Mouse (Mus musculus) lung, adult 2 months (tissue): ENCODE measurements at regions not wholly inside any gene's neighbourhood (a gene's known extent, or its start where the extent isn't known, plus 50 kb on each side); places are given as distances from the start of the nearest gene placed in this dataset.

ENCODE experiments used
- CTCF ChIP-seq: fragments of 200-500 bp; IDR thresholded peaks from 2 replicates; pipeline ENCODE4 v1.5.1; 2011; ENCODE audit warnings: mild to moderate bottlenecking, low read length, control low read depth; ENCODE audit not compliant: insufficient read depth
- POLR2A ChIP-seq: fragments of 200-500 bp; IDR thresholded peaks from 2 replicates; pipeline ENCODE4 v1.6.1; 2011; ENCODE audit warnings: low read depth, mild to moderate bottlenecking, control low read depth, low read length, borderline replicate concordance; ENCODE audit errors: extremely low read depth

- TF ChIP-seq CTCF (no peak), POLR2A (no peak)
Observed at GRCm38 (mm10) chr10:57231117-57231516, 255.1 kb upstream of the Hsf2 start.
